ENCODE assay signal across 8 mouse cellular contexts in genomic region chr12:32820688-32821503, GRCm38 (mm10). TPM values are rescaled to one million over a fixed set of nuclear protein-coding genes. Genes with fewer than 3 reads are reported as not detected.
A peak's percentile ranks its signal among the peaks of the same experiment; 100 is the strongest.
DNase-seq lines count a peak whose midpoint lies in the region; ATAC-seq lines count a peak whose summit lies in the region.

No protein-coding gene starts in this region.

- 2% methylated on average over 33 of the region's 49 CpGs for WGBS in forebrain, embryonic 16.5 days
- WGBS in lung, embryonic 16.5 days = under 1% methylated on average over 47 of the region's 49 CpGs

- H3K36me3 ChIP-seq in forebrain, embryonic 16.5 days (ENCODE audit: control insufficient read depth, insufficient read depth) = no peaks in the 10 kb centered on the region
- H3K36me3 ChIP-seq in lung, embryonic 16.5 days (ENCODE audit: control insufficient read depth, insufficient read depth, low read length) = no peaks in the 10 kb centered on the region

- peak; percentile 79 for ATAC-seq in forebrain, embryonic 16.5 days
- peak; percentile 79 for ATAC-seq in lung, embryonic 16.5 days (ENCODE audit: low read depth)

- H3K9me3 ChIP-seq in forebrain, embryonic 16.5 days (ENCODE audit: control insufficient read depth, low read length) = no peaks in the 10 kb centered on the region
- no peaks in the 10 kb centered on the region for H3K9me3 ChIP-seq in lung, embryonic 16.5 days (ENCODE audit: control insufficient read depth, low read length)

- peak overlapping the region; percentile 83 for H3K4me2 ChIP-seq in forebrain, embryonic 16.5 days (ENCODE audit: low read length)
- H3K4me2 ChIP-seq in lung, embryonic 16.5 days (ENCODE audit: low read depth, low read length) = peak overlapping the region; percentile 66

- peak overlapping the region; percentile 90 for H3K4me3 ChIP-seq in forebrain, embryonic 16.5 days (replicated peaks; ENCODE audit: low read length)
- peak overlapping the region; percentile 92 for H3K4me3 ChIP-seq in lung, embryonic 16.5 days (ENCODE audit: low read length)

- peaks cover 8% of the 10 kb centered on the region for H3K4me1 ChIP-seq in forebrain, embryonic 16.5 days (replicated peaks; ENCODE audit: control insufficient read depth, insufficient read depth, low read length)
- peaks cover 6% of the 10 kb centered on the region for H3K4me1 ChIP-seq in lung, embryonic 16.5 days (replicated peaks; ENCODE audit: control insufficient read depth, insufficient read depth, low read length)

- DNase-seq in MEL-GATA-1-ER (ENCODE audit: extremely low read depth, low read depth) = peak; percentile 39
- peak; percentile 77 to 86 for DNase-seq in cerebellum, adult 18-20 months
- peak; percentile 77 for DNase-seq in heart, postnatal 4 days
- DNase-seq in layer of hippocampus, adult 9-11 months = peak; percentile 60
- peak; percentile 80 for DNase-seq in ovary, postnatal 36 days (ENCODE audit: low spot score)
- DNase-seq in urinary bladder, adult 18-20 months (ENCODE audit: low spot score in 2 of 2) = peak; percentile 38 to 60

- peak overlapping the region; percentile 95 for H3K27ac ChIP-seq in forebrain, embryonic 16.5 days (ENCODE audit: low read length)
- peak overlapping the region; percentile 93 for H3K27ac ChIP-seq in lung, embryonic 16.5 days (ENCODE audit: low read length)

- peak overlapping the region; percentile 87 for H3K9ac ChIP-seq in forebrain, embryonic 16.5 days (replicated peaks; ENCODE audit: low read depth, low read length)
- peak overlapping the region; percentile 87 for H3K9ac ChIP-seq in lung, embryonic 16.5 days (ENCODE audit: low read length)

- no peaks in the 10 kb centered on the region for H3K27me3 ChIP-seq in forebrain, embryonic 16.5 days (replicated peaks; ENCODE audit: control insufficient read depth, insufficient read depth, low read length)
- H3K27me3 ChIP-seq in lung, embryonic 16.5 days (ENCODE audit: control insufficient read depth, insufficient read depth, low read depth, low read length) = no peaks in the 10 kb centered on the region

RNA-seq across cellular contexts. Expression of gene Nampt, which starts 1.6 kb away (rescaled TPM):
- 39.4 and 42.2 TPM in 2 replicates for polyA plus RNA-seq in forebrain, embryonic 16.5 days (2015; fragmentation: Nextera tagmentation; extraction: Ambion mirVana)
- 10 to 100 TPM; 17.5 to 20.0 TPM for total RNA-seq in heart, postnatal 4 days (2021)
- 27.7 and 28.1 TPM in 2 replicates for polyA plus RNA-seq in lung, embryonic 16.5 days (2015; fragmentation: Nextera tagmentation; extraction: Ambion mirVana)

Comparison
In these comparisons a context has a peak if more than half of its experiments do, and no peak if none do; other contexts are left out.
1. Peak in every context shown above with its lines: DNase-seq, ATAC-seq, H3K4me3 ChIP-seq and H3K27ac ChIP-seq.